Mouse (Mus musculus) adrenal gland, postnatal 4 days (tissue): ENCODE measurements around the gene Ano1. TPM values are rescaled to one million over a fixed set of nuclear protein-coding genes. Genes with fewer than 3 reads are reported as not detected.

Experiments used
- DNase-seq, 2 experiments: peaks; one replicate each; pipeline ENCODE4 v3.0.0; 2021 to 2022; ENCODE audit warnings: low spot score in 2 of 2, mixed read lengths in 2 of 2
- total RNA-seq, 2 experiments: library from RNA; stranded (reverse); gene quantifications; 2 replicates each; pipeline ENCODE4 v1.2.3; 2021

Ano1 gene
- total RNA-seq, 2 experiments from 2014 or later: 22.7 to 29.3 TPM

DNA sequence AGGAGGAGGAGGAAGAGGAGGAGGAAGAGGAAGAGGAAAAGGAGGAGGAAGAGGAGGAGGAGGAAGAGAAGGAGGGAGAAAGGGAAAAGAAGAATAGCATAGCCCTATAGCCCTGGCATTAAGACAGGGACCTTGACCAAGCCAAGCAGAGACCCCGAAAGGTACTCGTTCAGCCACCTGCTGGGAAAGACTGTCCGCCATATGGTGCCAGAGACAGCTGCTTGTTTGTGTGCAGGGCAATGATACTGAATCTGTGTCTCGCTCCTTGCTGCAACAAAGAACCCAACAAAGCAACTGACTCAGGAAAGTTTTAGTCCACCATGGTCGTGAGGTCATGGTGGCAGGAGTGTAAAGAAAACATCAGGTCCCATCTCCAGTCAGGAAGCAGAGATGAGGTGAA is 34.0 kb downstream of the Ano1 start:
- DNase-seq: no peak

DNA sequence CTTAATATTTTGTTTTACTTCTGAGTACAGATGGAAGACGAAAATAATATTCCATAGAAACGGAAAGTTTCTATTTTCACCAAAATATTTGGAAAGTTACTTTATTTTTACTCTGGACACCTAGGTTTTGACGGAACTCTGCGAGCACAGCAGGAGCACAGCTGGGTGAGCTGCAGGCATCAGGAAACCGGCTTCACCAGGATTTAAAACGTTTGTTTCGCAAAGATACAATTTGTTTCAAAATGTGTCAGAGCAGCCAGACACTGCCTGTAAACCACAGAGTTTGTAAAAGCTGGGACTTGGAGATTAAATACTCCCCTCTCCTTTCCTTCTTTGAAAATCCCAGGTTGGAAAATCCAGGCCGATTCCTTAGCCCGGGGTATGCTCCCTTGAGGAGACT is 53.9 kb downstream of the Ano1 start:
- DNase-seq: no peak

DNA sequence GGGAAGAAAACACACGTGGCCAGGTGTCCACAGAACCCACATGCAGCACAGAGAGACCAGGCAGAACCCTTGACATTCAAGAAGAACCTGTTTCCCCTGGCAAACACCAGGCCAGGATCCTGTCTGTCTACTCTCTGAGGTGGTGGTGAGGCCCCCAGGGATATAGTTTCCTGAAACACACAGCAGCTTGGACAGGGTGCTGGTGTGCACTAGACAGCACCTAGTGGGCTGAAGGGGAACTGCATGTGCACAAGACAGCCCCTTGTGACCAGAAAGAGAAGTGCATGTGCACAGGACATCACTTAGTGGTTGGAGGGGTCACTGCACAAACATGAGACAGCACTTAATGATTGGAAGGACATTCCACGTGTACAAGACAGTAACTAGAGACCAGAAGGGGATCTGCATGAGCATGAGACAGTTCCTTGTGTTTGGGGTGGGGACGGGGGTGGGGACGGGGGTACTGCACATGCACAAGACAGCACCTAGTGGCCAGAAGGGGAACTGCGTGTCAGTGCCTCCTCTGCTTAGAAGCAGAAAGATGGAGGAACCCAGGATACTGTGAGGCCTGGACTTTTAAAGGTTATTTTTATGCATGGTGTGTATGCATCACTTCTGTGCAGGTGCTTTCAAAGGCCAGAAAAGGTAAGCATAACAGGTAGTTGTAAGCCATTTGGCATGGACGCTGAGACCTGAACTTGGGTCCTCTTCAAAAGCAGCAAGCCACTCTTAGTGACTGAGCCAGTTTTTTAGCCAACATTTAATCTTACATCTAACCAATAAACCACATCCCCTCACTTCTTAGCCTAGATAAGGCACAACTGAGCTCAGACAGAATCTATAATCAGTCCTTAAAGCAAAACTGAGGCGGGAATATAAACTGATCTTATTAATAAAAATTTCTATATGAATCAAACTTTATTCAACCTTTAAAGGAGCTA is 54.7 kb downstream of the Ano1 start:
- DNase-seq: no peak

DNA sequence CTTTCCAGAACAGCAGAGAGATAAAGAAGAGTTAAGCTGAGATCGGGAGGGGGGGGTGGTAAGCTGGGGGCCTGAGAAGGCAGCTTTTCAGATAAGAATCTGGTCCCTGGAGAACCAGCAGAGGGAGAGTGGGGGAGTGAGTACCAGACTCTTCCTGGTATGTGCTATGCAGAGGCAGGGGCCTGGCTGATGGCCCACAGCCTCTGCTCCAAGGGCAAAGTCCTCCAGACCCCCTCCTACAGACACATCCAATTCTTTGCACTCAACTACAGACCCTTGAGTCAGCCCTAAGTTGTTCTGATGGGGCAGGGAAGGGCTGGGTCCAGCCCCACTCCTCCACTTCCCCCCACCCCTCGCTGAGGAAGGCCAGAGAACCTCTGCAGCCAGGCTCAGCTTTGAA is 61.9 kb downstream of the Ano1 start:
- no peak for DNase-seq

DNA sequence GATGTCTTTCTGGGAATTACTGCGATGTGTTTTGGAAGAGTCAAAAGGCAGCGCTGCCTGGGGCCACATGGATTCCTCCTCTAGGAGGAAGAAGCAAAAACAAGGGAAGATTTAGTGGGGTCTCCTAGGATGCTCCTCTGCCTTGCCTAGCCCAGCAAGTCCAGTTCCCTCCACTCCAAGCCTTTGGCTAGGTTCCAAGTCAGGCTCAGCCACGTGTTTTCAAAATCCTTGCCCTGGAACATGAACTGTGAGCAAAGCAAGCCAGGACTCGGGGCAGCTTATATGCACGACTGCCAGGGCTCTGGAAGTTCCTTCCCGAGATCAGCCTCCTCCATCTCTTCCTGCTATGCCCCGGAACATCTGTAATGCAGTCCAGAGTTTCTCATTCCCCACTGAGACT is 62.6 kb downstream of the Ano1 start:
- no peak for DNase-seq

DNA sequence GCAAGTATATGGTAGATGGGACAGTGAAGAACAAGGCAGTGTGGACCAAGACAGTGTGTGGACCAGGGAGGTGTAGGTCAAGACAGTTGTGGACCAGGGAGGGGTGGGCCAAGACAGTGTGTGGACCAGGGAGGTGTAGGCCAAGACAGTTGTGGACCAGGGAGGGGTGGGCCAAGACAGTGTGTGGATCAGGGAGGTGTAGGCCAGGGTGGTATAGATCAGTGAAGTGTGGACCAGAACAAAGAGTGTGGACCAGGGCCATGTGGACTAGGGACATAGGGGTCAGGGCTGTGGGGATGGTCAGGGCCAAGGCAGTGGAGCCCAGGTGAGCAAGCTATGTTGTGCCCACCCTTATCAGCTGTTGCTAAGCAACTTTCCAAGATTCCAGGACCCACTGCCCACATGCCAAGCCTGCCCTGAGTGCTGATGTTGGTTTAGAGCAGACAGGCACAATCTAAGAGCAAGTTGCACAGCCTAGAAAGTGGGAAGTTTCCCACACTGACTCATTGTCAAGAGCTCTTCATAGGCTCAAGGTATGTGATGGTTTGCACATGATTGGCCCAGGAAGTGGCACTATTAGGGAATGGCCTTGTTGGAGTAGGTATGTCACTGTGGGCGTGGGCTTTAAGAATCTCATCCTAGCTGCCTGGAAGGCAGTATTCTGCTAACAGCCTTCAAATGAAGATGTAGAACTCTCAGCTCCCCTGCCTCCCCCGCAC is 64.0 kb downstream of the Ano1 start:
- no peak for DNase-seq

DNA sequence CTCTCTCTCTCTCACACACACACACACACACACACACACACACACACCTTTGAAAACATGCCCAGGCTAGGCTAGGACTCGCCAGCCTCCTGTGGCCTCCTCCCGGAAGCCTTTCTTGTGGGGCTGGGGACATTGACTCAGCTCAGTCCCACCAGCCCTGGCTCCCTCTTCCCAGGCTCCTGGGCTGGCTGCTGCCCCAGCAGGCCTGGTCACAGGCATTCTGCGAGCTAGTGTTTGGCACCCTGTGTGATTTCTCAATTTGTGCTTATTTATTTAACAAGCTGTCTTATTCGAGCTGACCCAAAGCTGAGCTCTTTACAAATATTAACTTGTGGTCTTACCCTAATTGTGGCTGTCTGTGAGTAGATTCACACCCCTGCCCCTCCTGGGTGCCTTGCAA is 66.8 kb downstream of the Ano1 start:
- no peak for DNase-seq

DNA sequence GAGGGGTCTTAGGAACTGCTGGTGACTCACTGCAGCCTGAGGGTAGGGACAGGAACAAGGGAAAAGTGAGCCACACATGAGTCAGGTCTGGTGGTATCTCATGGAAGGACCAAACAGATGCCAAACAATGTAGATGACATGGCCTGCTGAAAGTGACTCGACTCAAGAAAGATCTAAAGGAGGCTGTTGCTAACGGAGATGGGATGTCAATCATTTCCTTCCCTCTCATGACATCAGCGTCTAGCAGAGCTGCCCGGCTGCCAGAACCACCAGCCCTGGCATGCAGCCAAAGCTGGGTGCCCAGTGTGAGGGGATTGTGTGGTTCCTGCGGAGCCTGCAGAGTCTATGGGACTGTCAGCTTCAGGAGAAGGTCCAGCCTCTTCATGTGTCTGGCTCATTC is 67.3 kb downstream of the Ano1 start:
- no peak for DNase-seq

DNA sequence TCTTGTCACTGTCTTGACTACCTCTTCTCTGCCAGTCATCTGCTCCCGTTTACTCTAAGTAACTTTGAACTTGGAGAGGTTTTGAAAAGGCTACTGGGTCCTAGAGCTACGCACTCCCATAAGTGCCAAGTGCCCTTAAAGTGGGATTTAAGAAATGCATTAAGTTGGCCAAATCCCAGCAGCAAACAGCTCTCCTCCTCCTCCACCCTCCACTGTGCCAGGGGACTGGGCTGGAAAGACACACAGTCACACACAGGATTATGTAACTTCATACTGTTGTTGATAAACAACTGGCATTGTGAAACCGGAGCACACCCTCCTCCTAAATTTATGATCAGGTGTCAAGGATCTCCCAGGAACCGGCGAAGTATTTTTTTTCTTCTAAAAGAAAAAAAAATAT is 71.7 kb downstream of the Ano1 start:
- no peak for DNase-seq

DNA sequence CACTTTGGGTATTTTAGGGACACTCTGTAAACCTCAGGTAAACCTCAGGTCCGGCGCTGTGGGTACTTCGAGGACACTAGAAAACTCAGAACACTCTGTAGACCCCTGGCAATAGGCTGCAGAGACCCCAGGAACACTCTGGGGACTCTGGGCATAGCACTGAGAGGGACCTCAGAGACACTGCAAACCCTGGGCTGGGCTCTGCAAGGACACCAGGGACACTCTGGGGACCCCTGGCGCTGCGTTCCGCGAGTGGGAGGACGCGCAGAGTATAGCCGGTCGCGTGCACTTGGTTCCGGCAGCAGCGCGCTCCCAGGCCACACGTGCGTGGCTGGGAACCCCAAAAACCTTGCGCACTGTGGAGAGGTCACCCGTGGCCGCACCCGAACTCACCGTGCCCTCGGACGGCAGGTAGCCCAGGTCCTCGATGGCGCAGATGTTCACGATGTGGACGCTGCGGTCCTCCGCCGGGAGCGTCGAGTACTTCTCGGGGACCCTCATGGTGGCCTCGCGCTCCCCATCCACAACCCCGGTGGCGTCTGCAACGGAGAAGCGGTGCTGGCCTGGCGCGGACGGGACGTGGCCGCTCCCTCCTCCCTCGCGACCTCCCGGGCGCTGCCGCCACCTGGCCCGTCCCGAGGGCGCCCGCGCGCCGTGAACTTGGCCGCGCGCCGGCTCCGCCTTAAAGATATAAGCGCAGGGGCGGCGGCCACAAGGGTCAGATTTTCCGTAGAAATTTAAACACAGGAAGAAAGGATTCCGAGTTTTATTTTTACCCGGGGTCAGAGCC is 73.3 kb downstream of the Ano1 start:
- DNase-seq: no peak

DNA sequence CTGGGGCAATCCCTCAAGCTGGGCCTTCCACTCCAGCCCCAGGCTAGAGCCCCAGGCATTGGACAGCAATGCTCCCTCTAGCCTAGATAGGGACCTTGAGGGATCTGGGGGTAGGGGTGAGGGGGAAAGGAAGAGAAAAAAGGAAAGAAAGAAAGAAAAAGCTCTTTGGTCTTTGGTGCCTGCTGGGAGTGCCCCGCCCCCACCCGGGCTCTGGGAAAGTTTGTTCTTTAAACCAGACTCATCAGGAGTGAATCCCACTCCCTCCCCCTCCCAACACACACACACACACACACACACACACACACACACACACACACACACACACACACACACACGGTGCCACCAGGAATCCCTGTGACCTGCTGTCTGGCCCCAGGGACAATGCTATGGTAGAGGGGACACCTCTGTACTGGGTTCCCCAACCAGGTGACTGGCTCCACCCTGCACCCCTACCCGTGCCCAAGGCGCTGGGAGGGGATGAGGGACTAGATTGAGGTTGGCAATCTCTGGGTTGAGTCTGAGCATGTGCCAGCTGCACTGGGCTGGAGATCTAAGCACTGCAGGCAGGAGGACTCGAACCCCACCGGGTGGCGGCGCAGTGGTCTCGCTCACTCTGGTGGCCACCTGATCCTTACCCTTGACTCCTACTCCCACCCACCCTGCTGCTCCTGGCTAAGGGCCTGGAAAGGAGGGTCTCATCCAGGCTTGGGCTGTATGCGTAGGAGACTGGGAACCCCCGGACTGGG is 74.3 kb downstream of the Ano1 start:
- DNase-seq: no peak

DNA sequence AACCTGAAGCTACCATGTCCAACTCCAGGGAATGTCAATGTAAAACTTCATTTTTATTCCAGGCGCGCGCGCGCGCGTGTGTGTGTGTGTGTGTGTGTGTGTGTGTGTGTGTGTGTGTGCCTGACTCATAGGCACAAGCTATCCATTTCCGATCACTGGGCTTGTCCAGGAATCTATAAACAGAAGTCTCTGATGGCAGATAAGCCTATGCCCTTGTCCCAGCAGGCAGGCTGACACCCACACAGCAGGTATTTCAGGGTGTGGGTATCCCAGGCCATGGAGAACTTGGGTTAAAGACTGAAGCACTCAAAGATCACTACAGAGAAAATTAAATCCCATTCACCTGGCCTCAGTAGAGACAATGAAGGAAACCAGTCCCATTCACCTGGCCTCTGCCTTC is 76.1 kb downstream of the Ano1 start:
- no peak for DNase-seq

DNA sequence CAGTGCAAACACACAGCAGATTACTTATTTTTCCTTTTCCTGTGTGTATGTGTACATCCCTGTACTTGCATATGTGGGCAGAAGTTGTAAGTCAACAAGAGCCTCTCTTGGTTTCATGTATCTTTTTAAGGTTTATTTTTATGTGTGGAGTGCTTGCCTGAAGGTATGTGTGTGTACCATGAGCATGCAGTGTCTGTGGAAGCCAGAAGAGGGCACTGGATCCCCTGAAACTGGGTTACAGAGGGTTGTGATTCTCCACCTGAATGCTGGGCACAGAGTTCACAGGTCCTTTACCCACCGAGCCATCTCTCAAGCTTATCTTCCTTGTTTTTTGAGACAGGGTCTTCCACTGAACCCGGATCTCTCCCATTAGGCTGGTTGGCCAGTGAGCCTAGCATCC is 81.9 kb downstream of the Ano1 start:
- DNase-seq: no peak

DNA sequence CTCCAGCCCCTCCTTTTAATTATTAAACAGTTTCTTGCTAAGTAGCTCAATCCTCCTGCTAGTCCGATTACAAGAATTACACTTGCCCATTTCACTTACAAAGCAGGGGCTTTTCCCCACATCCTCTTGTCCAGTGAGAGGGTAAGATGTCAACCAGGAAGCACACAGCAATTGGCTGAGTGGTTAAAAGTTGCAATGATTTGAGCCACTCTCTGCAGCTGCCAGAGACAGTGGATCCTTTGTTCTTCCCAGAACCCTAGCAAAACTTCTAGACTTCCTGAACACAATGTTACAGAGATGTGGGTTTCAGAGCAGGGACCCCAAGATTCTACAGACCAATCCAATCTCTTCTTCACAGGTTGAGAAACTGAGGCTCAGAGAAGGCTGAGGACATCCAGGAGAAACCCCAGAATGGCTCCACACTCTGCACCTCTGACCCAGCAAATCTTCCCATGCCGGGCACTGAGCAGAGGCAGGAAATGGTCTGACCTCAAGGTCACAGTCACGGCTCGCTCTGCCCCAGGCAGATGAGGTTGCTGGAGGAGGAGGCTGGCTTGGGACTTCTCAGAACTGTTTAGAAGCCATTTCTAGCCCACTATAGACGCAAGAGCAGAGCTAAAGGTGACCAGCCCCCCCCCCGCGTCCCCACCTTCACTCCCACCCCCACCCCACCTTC is 83.0 kb downstream of the Ano1 start:
- DNase-seq: no peak

DNA sequence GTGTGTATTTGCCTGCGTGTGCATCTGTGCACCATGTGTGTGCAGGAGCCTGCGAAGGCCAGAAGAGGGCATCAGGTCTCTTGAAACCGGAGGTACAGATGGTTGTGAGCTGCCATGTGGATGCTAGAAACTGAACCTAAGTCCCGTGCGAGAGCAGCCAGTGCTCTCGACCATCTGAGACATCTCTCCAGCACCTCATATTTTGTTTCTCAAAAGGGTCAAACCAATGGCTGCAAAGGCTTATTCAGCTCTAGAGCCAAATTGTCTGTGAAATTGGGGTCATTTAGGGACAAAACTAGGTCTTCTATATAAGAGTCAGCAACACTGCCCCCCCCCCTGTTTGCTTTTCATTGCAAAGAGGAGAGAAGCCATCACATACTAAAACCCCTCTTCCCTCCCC is 84.7 kb downstream of the Ano1 start:
- DNase-seq: no peak

DNA sequence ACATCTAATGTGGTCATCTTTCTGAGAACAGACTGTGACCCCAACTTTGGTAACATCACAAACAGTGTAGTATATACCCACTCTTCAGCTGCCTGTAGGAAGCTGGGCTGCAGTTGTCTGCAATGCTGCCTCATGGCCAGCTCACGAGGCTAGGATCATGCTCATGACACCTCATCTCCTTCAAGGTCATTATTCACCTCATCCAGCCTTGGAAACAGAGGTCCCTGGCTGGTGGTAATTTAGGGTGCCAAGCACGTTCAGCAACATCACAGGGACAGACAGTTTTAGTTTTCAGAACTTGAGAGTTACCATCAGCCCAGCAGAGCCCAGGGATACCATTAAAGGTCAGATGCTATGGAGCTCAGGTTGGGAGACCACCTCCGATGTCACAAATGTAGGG is 86.2 kb downstream of the Ano1 start:
- no peak for DNase-seq

DNA sequence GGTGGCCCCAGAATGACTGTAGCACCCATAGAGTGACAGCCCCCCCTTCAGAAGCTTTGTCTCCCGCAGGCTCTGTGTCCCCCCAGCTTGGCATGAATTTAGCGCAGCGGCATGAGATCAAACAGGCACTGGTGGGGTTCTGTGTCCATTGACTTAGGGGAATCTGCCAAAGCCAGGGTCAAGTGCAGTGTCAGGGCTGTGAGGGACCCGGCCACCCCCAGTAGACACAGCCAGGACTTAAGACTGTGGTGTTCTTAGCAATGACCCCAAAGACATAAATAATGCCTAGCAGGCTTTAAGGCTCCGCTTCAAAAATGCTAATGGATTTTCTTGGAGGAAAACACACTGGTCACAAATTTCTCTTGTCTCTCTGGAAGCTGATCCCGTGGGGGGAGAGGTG is 88.2 kb downstream of the Ano1 start:
- DNase-seq: no peak

DNA sequence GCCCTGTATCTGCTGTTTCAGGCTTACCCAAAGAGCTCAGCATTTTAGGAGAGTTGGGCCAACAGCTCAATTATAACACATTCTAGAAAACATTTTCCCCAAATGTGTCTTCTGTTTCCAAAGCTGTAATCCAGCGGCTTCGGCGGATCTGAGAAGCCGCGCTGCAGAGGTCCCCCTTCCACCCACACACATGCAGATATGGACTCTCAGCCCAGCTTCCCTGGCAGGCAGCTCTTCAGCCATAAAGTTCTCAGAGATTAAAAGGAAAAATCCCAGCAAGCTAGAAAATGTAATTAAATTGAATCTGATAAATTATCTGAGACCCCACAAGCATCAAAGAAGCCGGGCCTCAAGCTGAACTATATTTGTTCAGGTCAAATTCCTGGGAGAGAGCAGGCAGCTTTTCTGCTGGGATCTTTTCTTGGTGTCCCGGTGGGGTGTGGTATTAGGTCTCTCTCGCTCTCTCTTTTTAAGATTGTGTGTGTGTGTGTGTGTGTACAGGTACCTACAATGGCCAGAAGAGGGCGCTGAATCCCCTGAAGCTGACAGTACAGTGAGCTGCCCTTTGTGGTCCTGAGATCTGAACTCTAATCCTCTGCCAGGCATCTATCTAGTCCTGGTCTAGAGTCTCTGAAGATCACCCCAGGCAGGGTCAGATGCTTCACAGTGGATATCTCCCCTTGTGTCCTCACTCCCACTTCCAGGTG is 95.4 kb downstream of the Ano1 start:
- DNase-seq: no peak

DNA sequence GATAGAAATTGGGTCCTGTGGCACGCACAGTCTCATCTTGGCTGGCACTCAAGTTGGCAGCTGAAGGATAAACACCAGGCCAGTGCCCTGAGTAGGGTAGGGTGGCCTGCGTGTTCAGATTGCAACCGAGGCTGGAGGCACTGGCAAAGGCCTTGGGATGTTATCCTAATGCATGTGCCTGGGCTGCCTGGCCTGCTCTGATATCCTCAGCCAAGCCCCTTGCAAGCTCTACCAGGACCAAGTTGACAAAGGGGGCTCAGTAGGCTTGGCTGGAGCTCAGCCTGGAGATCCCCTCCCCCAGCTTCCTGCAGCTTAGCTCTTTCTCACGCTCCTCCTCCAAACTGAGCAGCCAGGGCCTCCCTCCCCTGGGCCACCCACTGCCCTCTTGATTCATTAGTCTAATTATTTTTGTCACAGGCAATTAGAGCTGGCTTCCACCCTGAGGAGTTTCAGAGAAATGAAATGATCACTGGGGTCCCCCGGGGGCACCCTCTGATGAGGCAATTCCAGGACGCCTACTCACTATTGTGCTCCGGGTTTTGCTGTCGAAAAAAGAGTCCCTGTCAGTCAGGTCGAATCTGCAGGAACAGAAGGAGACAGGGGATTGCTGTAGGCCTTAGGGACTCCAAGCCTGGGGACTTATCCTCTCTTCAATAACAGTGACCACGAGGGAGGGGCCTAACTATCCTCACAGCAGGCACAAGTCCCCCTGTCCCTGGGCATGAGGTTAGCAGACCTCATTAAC is 97.9 kb downstream of the Ano1 start:
- no peak for DNase-seq
